Mouse (Mus musculus) bone marrow macrophage, adult 2 months (primary cell): Measurements from ENCODE around the gene Mms19.

Experiments used
- CTCF ChIP-seq: IDR thresholded peaks from 2 replicates; pipeline ENCODE4 v1.5.1; 2012; ENCODE audit warnings: low read depth, mild to moderate bottlenecking, low read length, moderate library complexity
- POLR2A ChIP-seq: IDR thresholded peaks from 2 replicates; pipeline ENCODE4 v1.6.1; 2012; ENCODE audit warnings: mild to moderate bottlenecking, low read depth, low read length, borderline replicate concordance

DNA sequence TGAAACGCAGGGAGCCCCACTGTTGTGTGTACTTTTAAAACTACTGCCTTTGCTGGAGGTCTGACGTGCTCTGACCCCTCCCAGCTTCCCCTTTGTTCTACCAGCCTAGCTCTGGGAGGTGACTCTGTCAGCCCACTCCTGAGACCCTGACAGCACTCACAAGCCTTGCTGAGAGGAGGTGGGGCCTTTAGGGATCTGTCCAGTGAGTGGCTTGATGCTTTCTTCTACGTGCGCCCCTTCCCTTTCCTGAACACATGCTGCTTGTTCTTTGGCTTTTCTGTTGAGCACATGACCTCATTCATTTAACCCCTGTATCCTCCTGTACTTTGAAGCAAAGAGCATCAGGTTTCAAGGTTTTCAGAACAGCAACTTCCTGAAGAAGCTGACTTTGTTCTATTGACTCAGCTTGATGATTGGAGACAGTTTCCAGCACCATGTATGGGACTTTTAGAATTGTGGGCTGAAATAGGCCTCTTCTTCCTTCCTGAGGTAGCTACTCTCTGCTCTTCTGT, 38.1 kb upstream of the Mms19 start:
- TF ChIP-seq CTCF: no peak
- no peak for TF ChIP-seq POLR2A
